In the genomic region with DNA sequence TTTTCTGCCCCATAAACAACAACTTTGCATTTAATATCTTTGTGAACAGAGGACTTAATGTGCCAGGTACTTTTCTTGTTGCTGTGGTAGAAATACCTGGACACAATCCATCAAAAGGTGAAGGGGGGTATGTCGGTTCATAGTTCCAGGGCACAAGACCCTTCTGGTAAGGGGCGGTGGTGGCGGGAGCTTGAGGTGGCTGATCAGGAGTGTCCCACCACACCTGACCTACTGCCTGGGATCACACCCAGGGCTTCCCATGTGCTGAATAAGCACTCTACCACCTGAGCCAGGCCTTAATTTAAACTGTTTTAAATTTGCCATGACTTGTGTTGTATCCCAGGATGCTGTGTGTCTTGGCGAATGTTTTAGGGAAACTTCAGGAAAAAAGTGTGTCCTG, we compare ENCODE assay signal across 15 mouse cellular contexts. TPM values are rescaled to one million over a fixed set of nuclear protein-coding genes. Genes with fewer than 3 reads are reported as not detected.
A peak's percentile ranks its signal among the peaks of the same experiment; 100 is the strongest.
DNase-seq lines count a peak whose midpoint lies in the region; ATAC-seq and TF ChIP-seq lines count a peak whose summit lies in the region.
"Had no signal": no experiment of that assay in that cellular context is flagged by ENCODE, and none has a peak within 500 bp of the region (broad histone marks: within the 10 kb centered on the region; RNA-seq: fewer than 3 reads in every experiment).

No protein-coding gene starts in this region.

- H3ac ChIP-seq in myocyte (ENCODE audit: control insufficient read depth, insufficient read length), result no peak overlapping the region

- ATAC-seq in forebrain, embryonic 13.5 days, result no peak
- no peak for ATAC-seq in embryonic facial prominence, embryonic 15.5 days (ENCODE audit: insufficient number of reproducible peaks, low FRiP score, low TSS enrichment, low read depth)

- DNase-seq in forebrain, embryonic 10.5 days (ENCODE audit: extremely low spot score, low spot score), result no peak
- no peak for DNase-seq in kidney, adult 2 months
- DNase-seq in kidney, adult 18-20 months, result no peak
- DNase-seq in adrenal gland, postnatal 4 days (ENCODE audit: low spot score in 2 of 2), result no peak
- DNase-seq in gastrocnemius, postnatal 14 days, result no peak
- DNase-seq: cerebellum, adult 8-10 months; kidney, adult 9 months; thymus, postnatal 4 days had no signal

- no peak for TF ChIP-seq POLR2A in kidney, adult 2 months (IDR thresholded peaks at IDR 0.05; ENCODE audit: low read depth, low read length)
- TF ChIP-seq POLR2A in myocyte (IDR thresholded peaks at IDR 0.05; ENCODE audit: insufficient read length, low read depth), result no peak

- no peaks in the 10 kb centered on the region for H3K27me3 ChIP-seq in forebrain, embryonic 13.5 days
- H3K27me3 ChIP-seq in forebrain, embryonic 10.5 days (ENCODE audit: poor library complexity, severe bottlenecking), result no peaks in the 10 kb centered on the region
- no peaks in the 10 kb centered on the region for H3K27me3 ChIP-seq in kidney, adult 2 months (replicated peaks; ENCODE audit: control insufficient read depth, insufficient read depth, low read length)
- H3K27me3 ChIP-seq in embryonic facial prominence, embryonic 15.5 days, result no peaks in the 10 kb centered on the region
- H3K27me3 ChIP-seq in myocyte (ENCODE audit: control insufficient read depth, insufficient read depth, insufficient read length), result no peaks in the 10 kb centered on the region

- 90% methylated on average over 4 of the region's 4 CpGs for WGBS in forebrain, embryonic 13.5 days
- 94% methylated on average over 4 of the region's 4 CpGs for WGBS in forebrain, embryonic 10.5 days
- 65% methylated on average over 4 of the region's 4 CpGs for WGBS in kidney, adult 2 months
- WGBS in embryonic facial prominence, embryonic 15.5 days, result 82% methylated on average over 4 of the region's 4 CpGs

- H3K4me1 ChIP-seq in forebrain, embryonic 13.5 days, result peaks cover 48% of the 10 kb centered on the region
- H3K4me1 ChIP-seq in forebrain, embryonic 10.5 days, result peaks cover 39% of the 10 kb centered on the region
- H3K4me1 ChIP-seq in kidney, adult 2 months (ENCODE audit: control insufficient read depth, insufficient read depth, low read length), result peaks cover 45% of the 10 kb centered on the region
- H3K4me1 ChIP-seq in embryonic facial prominence, embryonic 15.5 days, result peaks cover 47% of the 10 kb centered on the region

- no peaks in the 10 kb centered on the region for H3K36me3 ChIP-seq in forebrain, embryonic 13.5 days (ENCODE audit: poor library complexity, severe bottlenecking)
- H3K36me3 ChIP-seq in forebrain, embryonic 10.5 days (replicated peaks), result no peaks in the 10 kb centered on the region
- H3K36me3 ChIP-seq in kidney, adult 2 months (ENCODE audit: control insufficient read depth, insufficient read depth, low read length), result no peaks in the 10 kb centered on the region
- no peaks in the 10 kb centered on the region for H3K36me3 ChIP-seq in embryonic facial prominence, embryonic 15.5 days
- no peaks in the 10 kb centered on the region for H3K36me3 ChIP-seq in myocyte (ENCODE audit: control insufficient read depth, insufficient read depth)

- intact Hi-C loops in gastrocnemius, postnatal 14 days (cut with DNase I; ENCODE audit: low total_unique reads), result no loop called here

- TF ChIP-seq CTCF in kidney, adult 2 months (conservative IDR thresholded peaks at IDR 0.05; ENCODE audit: insufficient read depth, insufficient read length, low read depth, low read length), result no peak

- H3K9me3 ChIP-seq in forebrain, embryonic 13.5 days (replicated peaks), result no peaks in the 10 kb centered on the region
- no peaks in the 10 kb centered on the region for H3K9me3 ChIP-seq in forebrain, embryonic 10.5 days
- H3K9me3 ChIP-seq in embryonic facial prominence, embryonic 15.5 days (replicated peaks), result no peaks in the 10 kb centered on the region
- H3K9me3 ChIP-seq: G1E had no signal

- peaks cover 64% of the 10 kb centered on the region for H3K79me2 ChIP-seq in myocyte (ENCODE audit: control insufficient read depth, insufficient read depth)

- no peak overlapping the region for H3K27ac ChIP-seq in forebrain, embryonic 13.5 days
- H3K27ac ChIP-seq in forebrain, embryonic 10.5 days, result no peak overlapping the region
- peak overlapping the region; percentile 93; the same call in 1 of the 2 replicates for H3K27ac ChIP-seq in kidney, adult 2 months (ENCODE audit: insufficient read depth, low read depth, low read length)
- peak overlapping the region; percentile 55; the same call in 1 of the 2 replicates for H3K27ac ChIP-seq in embryonic facial prominence, embryonic 15.5 days (replicated peaks)

- no peak overlapping the region for H3K4me3 ChIP-seq in forebrain, embryonic 13.5 days
- no peak overlapping the region for H3K4me3 ChIP-seq in forebrain, embryonic 10.5 days
- no peak overlapping the region for H3K4me3 ChIP-seq in kidney, adult 2 months (ENCODE audit: insufficient read depth, low read depth, low read length)
- no peak overlapping the region for H3K4me3 ChIP-seq in embryonic facial prominence, embryonic 15.5 days (replicated peaks)
- H3K4me3 ChIP-seq in myocyte, result peak overlapping the region; percentile 62

- H3K9ac ChIP-seq in forebrain, embryonic 13.5 days, result peak overlapping the region; percentile 21; the same call in 1 of the 2 replicates
- H3K9ac ChIP-seq in embryonic facial prominence, embryonic 15.5 days, result no peak overlapping the region

- no peak overlapping the region for H3K4me2 ChIP-seq in forebrain, embryonic 13.5 days
- 0 out of 2 replicates have a peak overlapping the region, but pooled peaks have one; percentile 2 for H3K4me2 ChIP-seq in embryonic facial prominence, embryonic 15.5 days (replicated peaks)
- peak overlapping the region; percentile 93 for H3K4me2 ChIP-seq in myocyte (ENCODE audit: low read depth)

TF ChIP-seq in myocyte, 11 proteins besides CTCF, POLR2A, EP300 and RAD21:
- TF ChIP-seq USF1 (IDR thresholded peaks at IDR 0.05; ENCODE audit: low read depth) (no peak), TCF12 (IDR thresholded peaks at IDR 0.05; ENCODE audit: insufficient read depth, poor library complexity, severe bottlenecking) (no peak), REST (IDR thresholded peaks at IDR 0.05; ENCODE audit: insufficient read depth, insufficient read length) (no peak), MYOG (IDR thresholded peaks at IDR 0.05; ENCODE audit: control insufficient read depth in 1 of 3, insufficient read depth in 1 of 3, insufficient read length in 2 of 3, low read depth in 2 of 3) (no peak), CEBPB (IDR thresholded peaks at IDR 0.05; ENCODE audit: insufficient read depth, poor library complexity, severe bottlenecking) (no peak), SRF (IDR thresholded peaks at IDR 0.05; ENCODE audit: control insufficient read depth, insufficient read length, low read depth) (no peak), MAX (IDR thresholded peaks at IDR 0.05; ENCODE audit: low read depth) (no peak), MYOD1 (IDR thresholded peaks at IDR 0.05; ENCODE audit: control insufficient read depth in 1 of 3, insufficient read length in 2 of 3, low read depth in 2 of 3) (no peak), E2F4 (IDR thresholded peaks at IDR 0.05; ENCODE audit: insufficient read depth) (no peak), POLR2AphosphoS2 (IDR thresholded peaks at IDR 0.05; ENCODE audit: insufficient read length, low read depth) (no peak), TCF3 (IDR thresholded peaks at IDR 0.05; ENCODE audit: insufficient read length, low read depth) (no peak)

RNA-seq across cellular contexts. Expression of a gene that starts 2.6 kb away (rescaled TPM):
- 32.1 and 33.3 TPM in 2 replicates for polyA plus RNA-seq in forebrain, embryonic 13.5 days (2015; fragmentation: Nextera tagmentation; extraction: Ambion mirVana)
- 33.5 and 36.1 TPM in 2 replicates for polyA plus RNA-seq in forebrain, embryonic 10.5 days (2016; fragmentation: Nextera tagmentation; extraction: Ambion mirVana)
- polyA plus RNA-seq in kidney, adult 2 months (2012; rRNA removed), result 30.0 and 32.1 TPM in 2 replicates
- polyA plus RNA-seq in embryonic facial prominence, embryonic 15.5 days (2015; fragmentation: Nextera tagmentation; extraction: Ambion mirVana), result 43.0 and 47.0 TPM in 2 replicates
- 30.2 TPM for polyA plus RNA-seq in myocyte (2012; fragmentation: generic; extraction: Trizol)
- 10 to 100 TPM; 27.0 to 28.6 TPM for total RNA-seq in adrenal gland, postnatal 4 days (2021)
- total RNA-seq in gastrocnemius, postnatal 14 days (2021), result 10 to 100 TPM; 15.2 to 22.0 TPM

RNA-seq across cellular contexts. Expression of a gene that starts 13.2 kb away (rescaled TPM):
- polyA plus RNA-seq in forebrain, embryonic 13.5 days (2015; fragmentation: Nextera tagmentation; extraction: Ambion mirVana), result not detected in 2 replicates
- not detected in 2 replicates for polyA plus RNA-seq in forebrain, embryonic 10.5 days (2016; fragmentation: Nextera tagmentation; extraction: Ambion mirVana)
- 0.80 and 1.0 TPM in 2 replicates for polyA plus RNA-seq in kidney, adult 2 months (2012; rRNA removed)
- polyA plus RNA-seq in embryonic facial prominence, embryonic 15.5 days (2015; fragmentation: Nextera tagmentation; extraction: Ambion mirVana), result not detected in 2 replicates
- polyA plus RNA-seq in myocyte (2012; fragmentation: generic; extraction: Trizol), result 0.04 TPM
- total RNA-seq in adrenal gland, postnatal 4 days (2021), result under 1 TPM in 1 of 2 experiments, not detected in 1; 0.56 TPM
- not detected for total RNA-seq in gastrocnemius, postnatal 14 days (2021)
- total RNA-seq: granulocyte monocyte progenitor cell, adult 5-6 weeks; layer of hippocampus, postnatal 14 days had no signal
- polyA plus RNA-seq: embryonic facial prominence, embryonic 11.5 days had no signal

RNA-seq across cellular contexts. Expression of a gene that starts 47.7 kb away (rescaled TPM):
- polyA plus RNA-seq in forebrain, embryonic 13.5 days (2015; fragmentation: Nextera tagmentation; extraction: Ambion mirVana), result 0.26 TPM in 1 of 2 replicates, not detected in the other
- polyA plus RNA-seq in forebrain, embryonic 10.5 days (2016; fragmentation: Nextera tagmentation; extraction: Ambion mirVana), result not detected in 2 replicates
- 0.33 and 3.3 TPM in 2 replicates for polyA plus RNA-seq in kidney, adult 2 months (2012; rRNA removed)
- 0.81 and 1.3 TPM in 2 replicates for polyA plus RNA-seq in embryonic facial prominence, embryonic 15.5 days (2015; fragmentation: Nextera tagmentation; extraction: Ambion mirVana)
- not detected for polyA plus RNA-seq in myocyte (2012; fragmentation: generic; extraction: Trizol)
- total RNA-seq in adrenal gland, postnatal 4 days (2021), result under 1 TPM; 0.22 to 0.34 TPM
- total RNA-seq in gastrocnemius, postnatal 14 days (2021), result not detected
- total RNA-seq: granulocyte monocyte progenitor cell, adult 5-6 weeks had no signal
- polyA plus RNA-seq: G1E had no signal

RNA-seq across cellular contexts. Expression of a gene that starts 57.1 kb away (rescaled TPM):
- polyA plus RNA-seq in forebrain, embryonic 13.5 days (2015; fragmentation: Nextera tagmentation; extraction: Ambion mirVana), result 0.27 and 0.91 TPM in 2 replicates
- 0.38 and 0.85 TPM in 2 replicates for polyA plus RNA-seq in forebrain, embryonic 10.5 days (2016; fragmentation: Nextera tagmentation; extraction: Ambion mirVana)
- polyA plus RNA-seq in kidney, adult 2 months (2012; rRNA removed), result 15.3 and 17.3 TPM in 2 replicates
- polyA plus RNA-seq in embryonic facial prominence, embryonic 15.5 days (2015; fragmentation: Nextera tagmentation; extraction: Ambion mirVana), result 2.1 and 2.6 TPM in 2 replicates
- 0.05 TPM for polyA plus RNA-seq in myocyte (2012; fragmentation: generic; extraction: Trizol)
- 1 to 10 TPM; 2.2 to 4.9 TPM for total RNA-seq in adrenal gland, postnatal 4 days (2021)
- under 1 TPM; 0.04 to 0.10 TPM for total RNA-seq in gastrocnemius, postnatal 14 days (2021)

Comparison
In these comparisons a context has a peak if more than half of its experiments do, and no peak if none do; other contexts are left out.
1. H3K27ac ChIP-seq: peak in kidney, adult 2 months (single experiment) and embryonic facial prominence, embryonic 15.5 days (single experiment); none in forebrain, embryonic 13.5 days (single experiment) and forebrain, embryonic 10.5 days (single experiment).